Mouse (Mus musculus) ovary, adult 18-20 months (tissue): ENCODE measurements at regions not wholly inside any gene's neighbourhood (a gene's known extent, or its start where the extent isn't known, plus 50 kb on each side); places are given as distances from the start of the nearest gene placed in this dataset.
"Not testable (repeated sequence)": the region's sequence is repeated elsewhere in the genome, so short reads cannot be mapped to it uniquely, and the experiment has no call there.

Experiments
- DNase-seq: peaks from one replicate; pipeline ENCODE4 v3.0.0; 2022; ENCODE audit warnings: low spot score, mixed read lengths

DNA sequence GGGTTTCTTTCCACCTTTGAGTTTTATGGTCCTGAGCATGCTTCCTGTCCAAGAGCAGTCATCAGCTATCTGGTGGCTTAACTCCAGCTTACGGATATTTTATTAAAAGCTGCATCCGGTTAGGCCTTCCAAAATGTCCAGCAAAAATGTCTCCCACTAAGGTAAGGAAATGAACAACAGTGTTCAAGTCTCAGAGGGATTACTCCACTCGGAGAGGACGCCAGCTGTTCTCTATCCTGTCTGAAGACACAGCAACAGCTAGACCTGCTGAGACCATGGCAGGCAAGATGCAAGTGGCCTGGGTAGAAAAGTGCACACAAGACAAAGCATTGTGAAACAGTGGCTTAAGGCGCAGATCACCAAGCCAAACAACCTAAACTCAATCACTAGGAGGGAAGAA, 479.9 kb downstream of the Tns1 start:
- DNase-seq: no peak

DNA sequence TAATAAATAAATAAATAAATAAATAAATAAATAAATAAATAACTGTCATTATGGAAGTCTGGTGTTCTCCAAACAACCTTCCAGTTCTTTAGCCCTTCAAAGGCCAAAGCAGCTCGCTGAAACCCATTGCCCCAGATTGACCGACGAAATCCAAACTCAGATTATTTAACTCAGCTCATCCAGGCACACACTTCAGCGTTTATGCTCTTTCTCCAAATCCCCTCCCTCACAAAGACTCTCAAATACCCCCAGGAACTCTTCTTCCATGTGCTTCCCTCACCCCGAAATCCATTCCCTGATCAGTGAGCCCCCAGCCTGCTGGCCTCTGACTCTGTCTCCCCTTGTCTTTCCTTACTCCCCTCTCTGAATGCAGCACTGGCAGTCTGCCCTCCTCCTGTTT, 480.8 kb downstream of the Tns1 start:
- DNase-seq: no peak

DNA sequence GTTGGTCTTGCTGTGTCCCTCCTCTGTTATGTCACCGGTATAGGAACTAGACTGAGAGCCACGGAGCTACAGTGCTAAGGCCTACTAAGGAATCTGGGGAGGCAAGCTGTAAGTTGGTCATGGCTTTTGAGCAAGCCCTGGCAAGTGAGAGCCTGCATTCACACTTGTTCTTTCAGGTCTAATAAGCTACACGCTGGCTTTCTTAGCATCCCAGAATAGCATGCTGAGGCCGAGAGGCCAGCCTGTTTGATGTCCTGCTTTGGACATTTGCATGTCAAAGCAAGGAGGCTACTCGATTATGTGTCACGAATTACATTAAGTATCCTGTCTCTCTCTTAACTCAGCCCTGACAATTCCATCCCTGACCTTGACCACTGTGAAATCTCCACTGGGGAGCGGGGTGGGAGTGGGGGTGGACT, 481.5 kb downstream of the Tns1 start:
- no peak for DNase-seq

DNA sequence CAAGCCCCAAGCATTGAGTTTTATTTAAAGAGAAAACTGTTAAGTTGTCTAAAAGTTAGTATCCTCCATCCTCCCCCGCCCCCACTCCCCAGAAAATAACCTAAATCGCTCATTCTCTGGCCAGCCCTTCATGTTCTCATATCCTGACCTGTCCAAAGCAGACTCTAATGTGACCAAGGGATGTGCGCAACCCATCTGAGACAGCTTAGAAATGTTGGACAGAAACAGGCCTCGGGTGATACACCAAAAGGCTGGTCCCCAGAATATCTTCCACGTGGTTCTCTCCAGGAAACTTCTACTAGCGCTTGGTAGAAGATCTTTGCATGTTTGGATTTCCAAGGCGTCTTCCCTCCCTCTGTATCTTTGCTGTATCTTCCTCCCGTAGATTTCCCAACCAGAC, 482.8 kb downstream of the Tns1 start:
- DNase-seq: no peak

DNA sequence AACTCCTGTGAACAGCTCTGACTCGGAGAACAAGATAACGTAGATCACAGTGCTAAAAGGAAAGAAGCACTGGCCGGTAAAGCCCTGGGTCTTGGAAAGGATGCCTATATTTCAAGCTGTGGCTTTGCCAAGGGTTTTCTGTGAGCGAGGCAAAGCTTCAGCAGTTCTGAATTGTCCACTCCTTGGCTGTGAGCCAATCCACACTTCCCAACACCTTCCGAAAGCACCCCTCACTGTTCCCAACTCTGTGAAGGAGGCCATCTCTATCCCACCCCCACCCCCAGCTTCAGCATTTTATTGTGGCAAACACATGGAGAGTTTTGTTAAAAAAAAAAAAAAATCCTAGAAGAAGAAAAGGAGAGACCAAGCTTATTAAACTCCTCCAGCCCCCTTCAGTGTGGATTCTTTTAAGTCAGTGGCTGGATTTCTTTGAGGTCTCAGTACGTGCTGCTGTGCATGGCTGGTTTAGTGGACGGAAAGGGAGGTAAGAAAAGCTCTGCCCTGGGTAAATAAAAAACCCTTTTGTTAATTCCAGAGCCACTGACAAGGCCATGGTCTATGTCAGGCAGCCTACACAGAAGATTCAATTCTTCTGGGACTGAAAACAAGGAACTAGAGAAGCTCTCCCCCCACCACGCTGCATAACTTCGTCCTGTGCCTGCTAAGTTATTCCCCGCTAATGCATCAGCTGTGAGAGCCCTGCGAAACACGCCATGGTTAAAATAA, 483.4 kb downstream of the Tns1 start:
- DNase-seq: no peak

DNA sequence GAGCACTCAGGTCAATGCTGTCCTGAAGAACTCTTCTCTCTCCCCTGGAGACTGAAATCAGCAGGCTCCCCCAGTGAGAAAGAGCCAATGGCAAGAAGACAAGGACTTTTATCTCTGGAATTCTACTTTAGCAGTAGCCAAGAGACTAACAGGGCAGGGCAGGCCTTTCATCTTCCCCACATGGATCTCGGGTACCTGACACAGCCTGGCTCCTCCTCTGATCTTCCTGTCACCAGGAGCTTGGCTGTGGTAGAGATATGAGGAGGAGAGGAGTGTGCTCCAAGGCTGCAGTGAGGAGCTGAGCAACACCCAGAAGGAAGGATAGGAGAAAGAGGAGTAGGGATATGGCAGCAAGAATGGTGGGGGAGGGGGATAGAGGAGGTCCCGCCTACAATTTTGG, 488.5 kb downstream of the Tns1 start:
- DNase-seq: peak; percentile 20

DNA sequence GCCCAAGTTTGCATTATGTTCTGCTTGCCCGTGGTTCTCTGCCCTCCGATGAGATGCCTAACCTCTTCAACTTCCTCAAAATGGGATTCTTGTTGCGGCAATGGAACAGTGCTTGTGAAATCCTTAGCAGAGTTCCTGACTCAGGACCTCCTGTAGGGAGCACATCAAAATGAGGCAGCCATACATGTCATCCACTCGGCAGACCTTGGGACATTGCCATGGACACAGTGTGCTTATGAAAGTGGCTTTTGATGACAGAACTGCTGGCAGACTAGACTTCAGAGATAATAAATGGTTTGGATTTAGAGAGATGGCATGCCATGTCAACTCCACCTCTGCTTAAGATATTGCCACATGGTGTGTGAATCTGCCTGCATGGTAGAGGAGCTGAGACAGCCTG, 489.4 kb downstream of the Tns1 start:
- DNase-seq: no peak

DNA sequence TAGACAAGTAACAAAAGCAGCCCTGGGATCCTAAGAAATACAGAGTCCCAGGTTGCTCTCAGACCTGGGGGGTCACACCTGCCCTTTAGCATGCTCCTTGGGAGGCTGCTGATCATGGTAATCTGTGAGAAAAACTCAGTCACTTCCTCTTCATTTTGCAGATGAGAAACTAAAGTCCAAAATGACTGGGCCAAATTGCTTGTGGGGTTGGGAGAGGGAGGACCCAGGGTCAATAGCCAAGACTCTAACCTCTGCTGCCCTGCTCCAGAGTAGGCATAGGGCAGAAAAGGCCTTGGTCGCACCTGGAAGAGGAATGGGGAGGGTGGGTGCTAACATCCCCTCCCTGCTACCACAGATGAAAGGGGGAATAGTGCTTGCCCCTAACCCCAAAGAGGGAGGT, 491.2 kb downstream of the Tns1 start:
- DNase-seq: no peak

DNA sequence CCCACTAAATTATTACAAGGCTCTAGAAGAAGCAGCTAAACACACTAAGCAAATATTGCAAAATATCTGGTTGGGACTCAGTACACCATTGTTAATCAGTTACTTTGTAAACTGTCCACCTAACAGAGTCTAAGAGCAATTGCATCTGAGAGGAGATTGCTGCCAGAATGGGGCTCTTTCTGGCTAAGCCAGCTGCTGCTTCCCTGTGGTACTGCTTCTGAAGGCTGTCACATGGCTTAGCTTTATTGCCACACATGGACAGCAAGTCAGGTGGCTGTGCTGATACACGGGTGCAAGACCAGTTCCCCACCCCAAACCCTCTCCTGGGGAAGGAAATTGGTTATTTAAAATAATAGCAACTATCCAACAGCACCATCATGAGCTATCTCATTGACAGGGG, 493.9 kb downstream of the Tns1 start:
- no peak for DNase-seq

DNA sequence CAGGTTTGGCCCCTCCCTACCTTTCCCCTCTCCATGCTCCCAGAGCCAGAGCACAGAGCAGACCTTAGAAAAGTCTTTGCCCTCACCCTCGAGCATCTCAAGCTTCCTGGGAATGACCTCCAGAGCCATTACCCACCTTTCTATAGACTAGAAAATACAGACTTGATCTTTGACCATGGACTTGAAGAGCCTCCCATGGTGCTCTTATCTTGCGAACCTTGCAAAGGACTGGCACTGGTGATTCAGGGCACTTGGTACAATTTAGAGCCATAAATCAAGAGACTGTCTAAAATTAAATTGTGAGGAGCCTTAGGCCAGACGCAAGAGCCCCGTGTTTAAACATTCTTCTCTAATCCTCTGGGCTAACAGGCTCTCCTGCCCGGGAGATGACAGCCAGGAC, 498.9 kb downstream of the Tns1 start:
- DNase-seq: no peak

DNA sequence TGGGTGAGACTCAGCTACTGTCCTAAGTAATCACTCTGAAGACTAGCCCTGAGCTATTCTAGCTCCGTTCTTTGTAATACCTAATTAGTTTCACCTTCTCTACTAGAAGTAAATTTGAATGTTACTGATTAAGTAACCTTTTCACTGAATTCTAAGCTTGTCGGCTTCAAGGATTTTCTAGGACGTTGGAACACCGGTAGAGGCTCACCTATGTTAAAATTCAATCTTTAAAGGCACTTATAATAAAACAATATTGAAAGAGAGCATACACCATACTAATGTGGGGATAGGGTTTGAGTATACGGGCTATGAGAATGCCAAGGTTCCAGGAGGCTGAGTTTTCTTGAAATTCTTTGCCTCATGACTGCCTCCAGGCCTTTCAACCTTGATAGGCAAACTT, 503.1 kb downstream of the Tns1 start:
- not testable (repeated sequence) for DNase-seq

DNA sequence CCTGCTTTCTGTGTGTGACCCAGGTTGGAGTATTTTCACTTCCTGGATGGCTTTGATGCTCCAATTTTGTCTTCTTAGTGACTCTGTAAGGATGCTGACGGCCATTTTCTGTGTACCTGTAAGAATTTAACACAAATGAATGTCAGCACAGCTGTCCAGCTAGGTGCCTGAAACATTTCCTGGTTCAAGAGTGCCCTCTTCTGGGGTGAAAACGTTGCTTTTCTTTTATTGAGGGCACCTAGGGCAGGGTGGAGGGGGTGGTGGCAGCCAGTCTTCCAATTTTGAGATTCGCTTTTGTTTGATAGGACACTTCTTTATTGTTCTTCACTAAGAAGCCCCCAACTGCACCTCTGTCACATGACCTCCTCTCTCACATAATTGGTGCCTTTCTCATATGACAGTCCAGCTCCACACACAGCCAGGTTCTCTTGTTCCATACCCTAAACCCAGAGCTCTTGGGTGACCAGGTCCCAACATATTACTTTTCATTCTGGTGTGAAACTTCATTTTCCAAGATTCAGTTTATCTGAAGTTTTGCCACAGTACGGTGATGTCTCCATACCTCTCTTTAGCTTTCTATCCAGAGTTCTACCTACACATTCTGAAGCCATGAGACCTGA, 505.6 kb downstream of the Tns1 start:
- no peak for DNase-seq

DNA sequence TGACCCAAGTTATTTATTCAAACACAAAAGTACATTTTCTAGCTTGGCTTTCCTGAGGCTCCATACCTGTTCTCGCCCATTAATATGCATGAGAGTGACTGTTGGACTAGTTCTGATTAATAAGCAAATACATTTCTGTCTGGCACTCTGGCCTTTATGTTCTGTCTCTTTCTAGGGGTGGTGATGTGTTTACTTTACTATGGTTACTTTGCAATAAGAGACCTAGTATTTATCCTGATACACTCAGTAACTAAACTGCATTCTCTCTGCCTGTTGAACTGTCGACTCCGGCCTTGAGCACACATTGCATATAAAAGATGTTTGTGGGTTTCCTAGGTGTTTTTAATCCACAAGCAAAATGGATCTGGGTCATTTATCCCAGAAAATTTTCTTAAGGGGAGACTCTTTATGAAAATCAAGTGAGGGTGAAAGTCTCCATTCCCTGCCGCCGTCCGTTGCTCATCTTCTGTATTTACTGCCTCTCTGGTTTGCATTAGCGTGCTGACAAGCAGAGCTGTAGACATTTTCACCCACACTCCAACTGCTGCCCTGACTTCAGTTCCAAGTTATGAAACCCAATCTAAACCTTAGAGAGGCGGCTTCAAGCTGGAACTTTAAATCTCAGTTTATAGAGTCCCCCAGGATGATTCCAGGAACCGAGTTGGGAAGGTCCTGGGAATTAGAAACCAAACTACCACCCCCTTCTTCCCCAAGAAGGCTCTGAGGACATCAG, 530.4 kb downstream of the Tns1 start:
- no peak for DNase-seq

DNA sequence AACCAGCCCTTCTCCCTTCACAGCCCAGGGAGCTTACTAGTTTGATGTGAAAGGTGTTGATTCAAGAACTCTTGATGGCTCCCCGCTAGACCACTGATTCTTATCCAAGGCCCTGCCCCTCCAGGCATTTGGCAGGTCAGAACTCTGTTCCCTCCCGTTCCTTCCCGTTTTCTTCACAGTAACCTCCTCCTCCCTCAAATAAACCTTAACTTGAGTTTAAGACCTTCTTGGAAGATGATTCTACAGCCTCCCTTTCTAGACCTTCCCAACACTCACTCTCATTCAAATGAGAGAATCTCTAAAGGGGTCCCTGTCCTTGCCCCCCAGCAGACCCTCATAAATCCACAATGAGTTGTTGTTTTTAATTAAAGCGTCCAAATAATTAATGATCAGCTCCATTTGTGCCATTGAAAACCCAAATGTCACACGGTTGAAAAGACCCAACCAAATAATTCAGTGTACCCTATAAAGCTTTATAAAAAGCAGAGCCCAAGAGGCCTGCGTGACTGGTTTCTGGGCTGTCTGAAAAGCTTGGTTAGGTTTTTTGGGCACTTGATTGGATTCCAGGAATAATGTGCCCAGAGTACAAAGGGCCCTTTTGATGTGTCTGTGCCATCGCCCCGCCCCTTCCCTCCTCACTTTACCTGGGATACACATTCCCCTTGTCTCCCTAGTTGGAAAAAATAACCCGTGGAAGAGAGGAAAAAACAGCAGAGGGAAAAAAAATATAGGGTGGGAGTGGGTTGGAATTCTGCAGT, 532.7 kb downstream of the Tns1 start:
- no peak for DNase-seq

DNA sequence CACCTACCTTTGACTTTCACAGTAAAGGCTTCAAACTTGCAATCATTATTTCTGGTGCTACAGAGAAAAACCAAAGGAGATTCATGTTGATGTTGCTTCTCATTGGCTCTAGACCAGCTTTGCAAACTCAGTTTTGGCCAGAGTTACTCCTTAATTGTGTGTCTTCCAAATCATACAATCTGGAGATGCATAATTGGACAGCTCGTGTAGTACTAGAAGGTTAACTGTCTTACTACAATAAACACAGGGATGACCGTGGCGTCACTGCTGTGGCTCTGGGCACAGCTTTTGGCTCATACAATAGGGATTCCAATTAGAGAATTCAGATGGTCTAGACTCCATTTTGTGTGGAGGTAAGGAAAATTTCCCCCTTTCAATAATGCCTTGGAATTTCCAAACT, 544.6 kb downstream of the Tns1 start:
- DNase-seq: no peak

DNA sequence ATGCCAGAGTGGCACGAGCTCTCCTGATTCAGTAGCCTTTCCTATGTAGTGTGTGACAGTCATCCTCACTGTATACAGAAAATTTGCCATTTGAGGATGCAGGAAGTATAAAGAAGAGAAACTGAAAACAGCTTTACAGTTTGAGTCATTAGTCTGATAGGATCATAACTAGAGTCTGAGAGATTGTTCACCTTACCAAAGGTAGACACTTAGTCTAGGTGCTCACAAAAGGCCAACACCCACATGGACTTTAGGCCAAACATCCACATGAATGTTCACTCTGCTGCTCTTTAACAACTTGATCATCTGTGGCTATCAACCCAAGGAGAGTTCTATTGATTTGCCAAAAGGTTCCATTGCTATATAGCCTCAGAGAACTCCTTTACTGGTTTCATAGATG, 547.2 kb downstream of the Tns1 start:
- DNase-seq: no peak

DNA sequence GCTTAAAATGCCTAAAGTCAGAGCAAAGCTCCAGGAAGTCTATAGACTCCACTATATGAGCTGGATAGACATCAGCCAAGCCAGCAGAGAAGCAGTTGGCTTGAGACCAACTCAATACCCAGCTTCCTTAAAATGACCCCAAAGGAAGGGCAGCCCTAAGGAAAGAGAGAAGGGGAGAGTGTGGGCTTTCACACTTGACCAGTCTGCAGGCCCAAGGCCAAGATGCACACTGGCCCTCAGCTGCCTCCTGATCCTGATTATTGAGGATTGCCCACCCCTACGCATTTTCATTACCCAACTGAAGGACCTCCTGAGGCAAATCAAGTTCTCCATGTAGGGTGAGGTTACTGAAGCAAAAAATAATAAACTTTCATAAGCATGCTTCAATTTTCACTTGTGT, 548.6 kb downstream of the Tns1 start:
- no peak for DNase-seq

DNA sequence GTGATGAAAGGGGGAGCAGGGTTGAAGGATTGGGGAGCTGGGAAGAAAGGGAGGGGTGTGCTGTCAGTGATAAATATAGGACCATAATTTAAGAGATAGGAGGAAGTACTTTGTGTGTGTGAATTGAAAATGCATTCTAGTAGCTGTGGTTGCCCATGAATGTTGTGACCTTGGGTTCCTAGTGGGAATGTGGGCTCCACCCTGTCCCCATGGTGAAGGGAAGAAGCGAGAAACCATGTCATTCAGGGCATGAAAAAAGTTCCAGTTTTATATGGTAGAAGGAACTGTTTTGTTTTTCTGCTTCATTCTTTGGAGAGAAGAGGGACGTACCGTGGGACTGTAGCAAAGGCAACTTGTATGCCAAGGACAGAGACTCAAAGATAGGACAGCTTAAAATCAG, 553.3 kb downstream of the Tns1 start:
- no peak for DNase-seq

DNA sequence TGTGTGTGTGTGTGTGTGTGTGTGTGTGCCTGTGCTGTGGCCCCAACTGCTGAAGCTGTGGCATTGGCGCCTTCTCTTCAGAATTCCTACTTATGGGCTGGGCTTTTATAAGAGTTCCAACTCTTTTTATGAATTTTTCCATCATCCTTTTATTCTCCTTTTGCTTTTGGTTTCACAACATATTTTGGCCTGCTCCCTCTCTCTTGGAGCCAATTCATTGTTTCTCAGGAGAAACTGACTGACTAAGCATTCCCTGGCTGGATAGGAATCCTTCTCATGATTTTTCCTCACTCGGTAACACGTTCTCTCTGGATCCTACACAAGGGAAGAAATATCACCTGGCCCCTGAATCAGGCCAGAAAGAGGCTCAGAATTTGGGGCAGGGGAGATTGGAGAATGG, 551.1 kb upstream of the Tnp1 start:
- DNase-seq: no peak

DNA sequence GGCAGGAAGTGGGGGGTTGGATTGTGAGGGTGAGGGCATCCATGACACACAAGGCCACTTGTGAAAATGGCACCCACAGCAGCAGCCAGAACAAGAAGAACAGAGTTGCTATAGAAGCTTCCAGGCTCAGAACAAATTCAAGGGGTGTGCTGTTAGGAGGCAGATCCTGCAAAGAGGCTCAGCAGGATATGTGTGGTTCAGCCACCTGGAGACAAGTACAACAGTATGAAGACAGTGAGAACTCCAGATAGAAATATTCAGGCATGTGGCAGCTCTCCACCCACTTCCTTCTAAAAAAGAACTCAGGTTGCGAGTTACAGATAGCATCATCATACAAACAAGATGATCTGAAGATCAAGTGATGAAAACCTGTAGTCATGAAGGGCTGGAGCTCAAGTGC, 544.9 kb upstream of the Tnp1 start:
- no peak for DNase-seq

DNA sequence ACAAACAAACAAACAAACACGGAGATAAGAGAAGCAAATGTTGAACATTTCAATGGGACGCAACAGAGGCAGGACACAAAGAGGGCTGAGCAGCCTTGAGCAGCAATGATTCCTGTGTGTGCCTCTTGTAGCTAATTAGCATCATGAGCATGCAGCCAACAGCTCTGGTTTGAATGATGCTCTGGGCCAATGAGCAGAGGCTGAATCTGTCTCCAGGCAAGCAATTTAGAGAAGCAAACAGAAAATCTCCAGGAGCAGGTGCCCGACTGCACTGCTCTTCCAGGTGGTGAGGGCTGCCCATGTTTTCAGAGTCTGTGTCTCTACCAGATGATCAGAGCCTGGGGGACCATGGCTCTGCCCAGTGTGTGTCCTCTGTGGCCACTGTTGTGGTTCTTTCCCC, 532.2 kb upstream of the Tnp1 start:
- no peak for DNase-seq

DNA sequence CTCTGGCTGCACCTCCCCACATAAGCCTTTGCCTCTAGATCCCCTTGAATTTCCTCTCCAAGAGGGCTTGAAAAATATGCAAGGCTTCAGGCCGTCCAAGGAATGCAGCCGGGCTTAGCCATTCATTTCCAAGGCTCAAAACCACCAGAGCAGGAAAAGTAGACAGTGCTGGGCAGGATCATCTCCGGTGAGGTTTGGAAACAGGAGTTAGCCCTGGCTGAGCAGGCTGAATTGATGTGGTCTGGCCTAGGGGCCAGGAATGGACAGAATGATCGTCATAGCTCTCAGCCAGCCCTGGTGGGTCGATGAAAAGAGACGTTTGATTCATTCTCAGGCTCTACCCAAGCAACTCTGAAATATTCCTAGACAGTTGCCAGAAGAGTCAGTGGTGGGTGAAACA, 529.7 kb upstream of the Tnp1 start:
- DNase-seq: no peak

DNA sequence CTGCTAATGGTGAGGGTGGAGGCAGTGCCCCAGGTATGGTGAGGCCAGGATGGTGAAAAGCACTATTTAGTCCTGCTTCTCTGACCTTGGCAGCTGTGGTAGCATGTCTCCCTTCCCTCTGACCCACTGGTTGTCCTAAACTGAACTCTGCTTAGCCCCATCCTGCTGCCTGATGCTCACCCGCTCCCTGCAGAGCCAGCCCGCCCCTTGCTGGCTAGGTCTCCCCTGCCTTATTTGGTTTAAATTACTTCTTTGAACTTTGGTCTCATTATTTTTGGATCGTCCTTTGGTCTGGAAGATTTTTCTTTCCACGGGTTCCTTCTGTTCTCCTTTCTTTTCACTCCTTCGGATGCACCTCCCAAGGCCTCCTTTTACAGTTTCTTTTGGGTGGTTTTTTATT, 525.7 kb upstream of the Tnp1 start:
- DNase-seq: no peak
